ENCODE assay signal across 8 mouse cellular contexts in genomic region chr17:56008356-56009087, GRCm38 (mm10). TPM values are rescaled to one million over a fixed set of nuclear protein-coding genes. Genes with fewer than 3 reads are reported as not detected.
DNase-seq lines count a peak whose midpoint lies in the region; ATAC-seq and TF ChIP-seq lines count a peak whose summit lies in the region.

No protein-coding gene starts in this region.

- no peaks in the 10 kb centered on the region for H3K79me3 ChIP-seq in C2C12 (ENCODE audit: low read depth)

- under 1% methylated on average over 21 of the region's 21 CpGs for WGBS in heart, embryonic 11.5 days (ENCODE audit: insufficient replicate concordance)
- WGBS in kidney, embryonic 16.5 days: 0% methylated on average over 21 of the region's 21 CpGs
- WGBS in liver, adult 2 months: under 1% methylated on average over 21 of the region's 21 CpGs

- H3K4me1 ChIP-seq in erythroblast, embryonic 14.5 days (ENCODE audit: control insufficient read depth): peaks cover 37% of the 10 kb centered on the region
- peaks cover 18% of the 10 kb centered on the region for H3K4me1 ChIP-seq in heart, embryonic 11.5 days (ENCODE audit: control insufficient read depth, insufficient read depth, low read length)
- peaks cover 26% of the 10 kb centered on the region for H3K4me1 ChIP-seq in kidney, embryonic 16.5 days (ENCODE audit: insufficient read depth, low read length)
- peaks cover 26% of the 10 kb centered on the region for H3K4me1 ChIP-seq in liver, adult 2 months (ENCODE audit: control insufficient read depth, insufficient read depth, low read length)

- ATAC-seq in heart, embryonic 11.5 days (replicated peaks; ENCODE audit: insufficient number of reproducible peaks, low FRiP score, low TSS enrichment): peak; percentile 89
- ATAC-seq in kidney, embryonic 16.5 days (ENCODE audit: low FRiP score, low TSS enrichment): peak; percentile 95

- no peak for TF ChIP-seq CTCF in C2C12 (IDR thresholded peaks at IDR 0.05; ENCODE audit: control insufficient read depth, insufficient read depth, insufficient read length)
- TF ChIP-seq CTCF in brain, embryonic 14.5 days (IDR thresholded peaks at IDR 0.05; ENCODE audit: borderline replicate concordance, extremely low read depth, insufficient read depth, insufficient read length): no peak
- TF ChIP-seq CTCF in liver, adult 2 months (IDR thresholded peaks at IDR 0.05; ENCODE audit: low read depth, low read length): no peak

- H3K79me2 ChIP-seq in C2C12 (ENCODE audit: control insufficient read depth, insufficient read depth): peaks cover 19% of the 10 kb centered on the region
- H3K79me2 ChIP-seq in liver, adult 2 months (ENCODE audit: control insufficient read depth, insufficient read depth, low read length): peaks cover 3% of the 10 kb centered on the region; the same call in 1 of the 2 replicates
- H3K79me2 ChIP-seq in myocyte (ENCODE audit: control insufficient read depth, insufficient read depth): peaks cover 7% of the 10 kb centered on the region

- H3K27ac ChIP-seq in heart, embryonic 11.5 days (ENCODE audit: low read depth, low read length): peak overlapping the region; percentile 85
- H3K27ac ChIP-seq in kidney, embryonic 16.5 days (ENCODE audit: low read length): peak overlapping the region; percentile 89
- H3K27ac ChIP-seq in liver, adult 2 months (replicated peaks; ENCODE audit: insufficient read depth, low read depth, low read length): peak overlapping the region; percentile 84

- H3K4me2 ChIP-seq in heart, embryonic 11.5 days: peak overlapping the region; percentile 100
- H3K4me2 ChIP-seq in kidney, embryonic 16.5 days (replicated peaks; ENCODE audit: low read depth, low read length): peak overlapping the region; percentile 74
- peak overlapping the region; percentile 100 for H3K4me2 ChIP-seq in myocyte (ENCODE audit: low read depth)

- peak; percentile 99 for DNase-seq in brain, embryonic 14.5 days (ENCODE audit: low read depth)
- peak; percentile 95 for DNase-seq in liver, adult 2 months (ENCODE audit: extremely low read depth, low read depth, low spot score)
- DNase-seq in splenic B cell, adult 2 months (ENCODE audit: low read depth, low spot score): peak; percentile 95

- H3K4me3 ChIP-seq in C2C12 (ENCODE audit: insufficient read depth, poor library complexity, severe bottlenecking) (peak overlapping the region; percentile 69), myocyte (peak overlapping the region; percentile 55)
- peak overlapping the region; percentile 87 for H3K4me3 ChIP-seq in erythroblast, embryonic 14.5 days (replicated peaks)
- H3K4me3 ChIP-seq in heart, embryonic 11.5 days (ENCODE audit: low read depth, low read length): peak overlapping the region; percentile 81
- H3K4me3 ChIP-seq in kidney, embryonic 16.5 days (ENCODE audit: low read length): peak overlapping the region; percentile 90
- H3K4me3 ChIP-seq in liver, adult 2 months (ENCODE audit: insufficient read depth, low read depth, low read length): peak overlapping the region; percentile 80

- peak overlapping the region; percentile 64 for H3ac ChIP-seq in C2C12 (ENCODE audit: control insufficient read depth, insufficient read length, low read depth)
- peak overlapping the region; percentile 39 for H3ac ChIP-seq in myocyte (ENCODE audit: control insufficient read depth, insufficient read length)

- H3K27me3 ChIP-seq in C2C12 (ENCODE audit: control insufficient read depth, insufficient read depth, insufficient read length): peaks cover 3% of the 10 kb centered on the region
- H3K27me3 ChIP-seq in erythroblast, embryonic 14.5 days (ENCODE audit: control insufficient read depth): peaks cover 11% of the 10 kb centered on the region
- H3K27me3 ChIP-seq in heart, embryonic 11.5 days (ENCODE audit: control insufficient read depth, insufficient read depth, low read length): no peaks in the 10 kb centered on the region
- no peaks in the 10 kb centered on the region for H3K27me3 ChIP-seq in kidney, embryonic 16.5 days (ENCODE audit: insufficient read depth, low read length)
- H3K27me3 ChIP-seq in liver, adult 2 months (ENCODE audit: control insufficient read depth, insufficient read depth, low read length): no peaks in the 10 kb centered on the region
- H3K27me3 ChIP-seq in myocyte (ENCODE audit: control insufficient read depth, insufficient read depth, insufficient read length): peaks cover 8% of the 10 kb centered on the region
- no peaks in the 10 kb centered on the region for H3K27me3 ChIP-seq in splenic B cell, adult 2 months (ENCODE audit: control insufficient read depth, insufficient read depth, low read length, poor library complexity, severe bottlenecking)

- peak overlapping the region; percentile 86 for H3K9ac ChIP-seq in heart, embryonic 11.5 days (ENCODE audit: low read depth, low read length)
- peak overlapping the region; percentile 83 for H3K9ac ChIP-seq in kidney, embryonic 16.5 days (replicated peaks; ENCODE audit: low read length)
- H3K9ac ChIP-seq in liver, adult 2 months (ENCODE audit: low read depth, low read length): peak overlapping the region; percentile 65

- 0 out of 2 replicates have a peak, but pooled peaks have one; percentile 40 for TF ChIP-seq POLR2A in brain, embryonic 14.5 days (IDR thresholded peaks at IDR 0.05; ENCODE audit: borderline replicate concordance, extremely low read depth, insufficient read depth, insufficient read length, poor library complexity, severe bottlenecking)
- 0 out of 2 replicates have a peak, but pooled peaks have one; percentile 45 for TF ChIP-seq POLR2A in liver, adult 2 months (IDR thresholded peaks at IDR 0.05; ENCODE audit: extremely low read depth, insufficient read depth, low read length)
- TF ChIP-seq POLR2A in myocyte (IDR thresholded peaks at IDR 0.05; ENCODE audit: insufficient read length, low read depth): peak; percentile 64

- H3K9me3 ChIP-seq in erythroblast, embryonic 14.5 days (ENCODE audit: control insufficient read depth, low read length): no peaks in the 10 kb centered on the region
- no peaks in the 10 kb centered on the region for H3K9me3 ChIP-seq in heart, embryonic 11.5 days (replicated peaks; ENCODE audit: control insufficient read depth, low read length)
- H3K9me3 ChIP-seq in kidney, embryonic 16.5 days (ENCODE audit: low read length): no peaks in the 10 kb centered on the region

- H3K36me3 ChIP-seq in C2C12 (ENCODE audit: control insufficient read depth, insufficient read depth) (peaks cover 10% of the 10 kb centered on the region), myocyte (ENCODE audit: control insufficient read depth, insufficient read depth) (peaks cover 15% of the 10 kb centered on the region)
- H3K36me3 ChIP-seq in erythroblast, embryonic 14.5 days (ENCODE audit: control insufficient read depth): peaks cover 13% of the 10 kb centered on the region
- H3K36me3 ChIP-seq in heart, embryonic 11.5 days (ENCODE audit: control insufficient read depth, insufficient read depth, low read length): peaks cover 9% of the 10 kb centered on the region; the same call in 1 of the 2 replicates
- H3K36me3 ChIP-seq in kidney, embryonic 16.5 days (ENCODE audit: insufficient read depth, low read length): peaks cover 22% of the 10 kb centered on the region
- H3K36me3 ChIP-seq in liver, adult 2 months (ENCODE audit: control insufficient read depth, insufficient read depth, low read length): no peaks in the 10 kb centered on the region; the same call in 1 of the 2 replicates
- H3K36me3 ChIP-seq in splenic B cell, adult 2 months (ENCODE audit: control insufficient read depth, insufficient read depth, low read length, poor library complexity, severe bottlenecking): peaks cover 2% of the 10 kb centered on the region

RNA-seq across cellular contexts. Expression of gene Mpnd, which starts 3.0 kb away (rescaled TPM):
- polyA plus RNA-seq in C2C12 (2012; fragmentation: generic; extraction: Trizol) (55.4 TPM), myocyte (2012; fragmentation: generic; extraction: Trizol) (92.1 TPM)
- polyA plus RNA-seq in brain, embryonic 14.5 days (2012; rRNA removed): 223 and 288 TPM in 2 replicates
- polyA plus RNA-seq in erythroblast, embryonic 14.5 days (2012): 0.76 and 1.1 TPM in 2 replicates
- polyA plus RNA-seq in heart, embryonic 11.5 days (2014; fragmentation: Nextera tagmentation; extraction: Ambion mirVana): 67.6 and 68.3 TPM in 2 replicates
- 109 and 112 TPM in 2 replicates for polyA plus RNA-seq in kidney, embryonic 16.5 days (2015; fragmentation: Nextera tagmentation; extraction: Ambion mirVana)
- 86.2 and 93.2 TPM in 2 replicates for total RNA-seq in liver, adult 2 months (2014; rRNA removed)
- 142 and 175 TPM in 2 replicates for polyA plus RNA-seq in liver, adult 2 months (2012; rRNA removed)

RNA-seq across cellular contexts. Expression of gene Stap2, which starts 3.1 kb away (rescaled TPM):
- polyA plus RNA-seq in C2C12 (2012; fragmentation: generic; extraction: Trizol) (0.48 TPM), myocyte (2012; fragmentation: generic; extraction: Trizol) (0.46 TPM)
- 5.7 and 7.5 TPM in 2 replicates for polyA plus RNA-seq in brain, embryonic 14.5 days (2012; rRNA removed)
- 0.04 TPM in 1 of 2 replicates, not detected in the other for polyA plus RNA-seq in erythroblast, embryonic 14.5 days (2012)
- polyA plus RNA-seq in heart, embryonic 11.5 days (2014; fragmentation: Nextera tagmentation; extraction: Ambion mirVana): 7.2 and 8.1 TPM in 2 replicates
- 21.0 and 21.4 TPM in 2 replicates for polyA plus RNA-seq in kidney, embryonic 16.5 days (2015; fragmentation: Nextera tagmentation; extraction: Ambion mirVana)
- 30.9 and 35.3 TPM in 2 replicates for total RNA-seq in liver, adult 2 months (2014; rRNA removed)
- polyA plus RNA-seq in liver, adult 2 months (2012; rRNA removed): 38.8 and 44.8 TPM in 2 replicates

RNA-seq across cellular contexts. Expression of gene Fsd1, which starts 22.2 kb away (rescaled TPM):
- polyA plus RNA-seq in C2C12 (2012; fragmentation: generic; extraction: Trizol) (1.2 TPM), myocyte (2012; fragmentation: generic; extraction: Trizol) (0.36 TPM)
- 130 and 155 TPM in 2 replicates for polyA plus RNA-seq in brain, embryonic 14.5 days (2012; rRNA removed)
- not detected in 2 replicates for polyA plus RNA-seq in erythroblast, embryonic 14.5 days (2012)
- polyA plus RNA-seq in heart, embryonic 11.5 days (2014; fragmentation: Nextera tagmentation; extraction: Ambion mirVana): 5.0 and 5.2 TPM in 2 replicates
- polyA plus RNA-seq in kidney, embryonic 16.5 days (2015; fragmentation: Nextera tagmentation; extraction: Ambion mirVana): 21.6 TPM in 2 replicates
- not detected in 2 replicates for total RNA-seq in liver, adult 2 months (2014; rRNA removed)
- polyA plus RNA-seq in liver, adult 2 months (2012; rRNA removed): not detected in 2 replicates

RNA-seq across cellular contexts. Expression of gene Sh3gl1, which starts 27.9 kb away (rescaled TPM):
- polyA plus RNA-seq in C2C12 (2012; fragmentation: generic; extraction: Trizol) (83.9 TPM), myocyte (2012; fragmentation: generic; extraction: Trizol) (66.9 TPM)
- 90.3 and 121 TPM in 2 replicates for polyA plus RNA-seq in brain, embryonic 14.5 days (2012; rRNA removed)
- polyA plus RNA-seq in erythroblast, embryonic 14.5 days (2012): 5.9 TPM in 2 replicates
- polyA plus RNA-seq in heart, embryonic 11.5 days (2014; fragmentation: Nextera tagmentation; extraction: Ambion mirVana): 89.9 and 90.6 TPM in 2 replicates
- 189 and 190 TPM in 2 replicates for polyA plus RNA-seq in kidney, embryonic 16.5 days (2015; fragmentation: Nextera tagmentation; extraction: Ambion mirVana)
- 8.8 and 10.5 TPM in 2 replicates for total RNA-seq in liver, adult 2 months (2014; rRNA removed)
- 33.5 and 40.0 TPM in 2 replicates for polyA plus RNA-seq in liver, adult 2 months (2012; rRNA removed)

RNA-seq across cellular contexts. Expression of gene Chaf1a, which starts 31.7 kb away (rescaled TPM):
- polyA plus RNA-seq in C2C12 (2012; fragmentation: generic; extraction: Trizol): 39.9 TPM
- 9.7 and 11.3 TPM in 2 replicates for polyA plus RNA-seq in brain, embryonic 14.5 days (2012; rRNA removed)
- 10.0 and 11.6 TPM in 2 replicates for polyA plus RNA-seq in erythroblast, embryonic 14.5 days (2012)
- polyA plus RNA-seq in heart, embryonic 11.5 days (2014; fragmentation: Nextera tagmentation; extraction: Ambion mirVana): 13.4 and 13.5 TPM in 2 replicates
- polyA plus RNA-seq in kidney, embryonic 16.5 days (2015; fragmentation: Nextera tagmentation; extraction: Ambion mirVana): 26.0 and 28.4 TPM in 2 replicates
- 0.37 and 0.81 TPM in 2 replicates for total RNA-seq in liver, adult 2 months (2014; rRNA removed)
- 0.26 and 0.31 TPM in 2 replicates for polyA plus RNA-seq in liver, adult 2 months (2012; rRNA removed)
- polyA plus RNA-seq in myocyte (2012; fragmentation: generic; extraction: Trizol): 8.0 TPM

Comparison
In these comparisons a context has a peak if more than half of its experiments do, and no peak if none do; other contexts are left out.
1. Peak in every context shown above with its lines: DNase-seq, ATAC-seq, H3K4me3 ChIP-seq and H3K27ac ChIP-seq.
2. RNA of gene Mpnd, which starts 3.0 kb away (polyA plus RNA-seq): 223 to 288 TPM in brain, embryonic 14.5 days, 142 to 175 TPM in liver, adult 2 months, 109 to 112 TPM in kidney, embryonic 16.5 days, 92.1 TPM in myocyte (single experiment), 67.6 to 68.3 TPM in heart, embryonic 11.5 days and 55.4 TPM in C2C12 (single experiment); 0.76 to 1.1 TPM in erythroblast, embryonic 14.5 days; every median in the first group is over 10 times any median in the second.